Mouse (Mus musculus) spleen, postnatal 14 days (tissue): ENCODE results near the gene Car5b.

Experiments used
- DNase-seq, 2 experiments: peaks; one replicate each; pipeline ENCODE4 v3.0.0; 2021 to 2022; ENCODE audit warnings: low spot score in 2 of 2

Car5b gene

GRCm38 (mm10) chrX:164027607-164028289 lies at the start of gene Car5b:
Car5b (minus strand) TSS chrX:164027997.
- DNase-seq = peak; percentile 58 to 76

GRCm38 (mm10) chrX:164076040-164076775 lies 48.4 kb upstream of the Car5b start, which contains the start of gene Siah1b:
Siah1b (minus strand) TSS chrX:164076493.
- DNase-seq = peak; percentile 80 to 86

GRCm38 (mm10) chrX:164068968-164069367 lies 41.2 kb upstream of the Car5b start:
- DNase-seq = no peak

GRCm38 (mm10) chrX:164066185-164066584 lies 38.4 kb upstream of the Car5b start:
- peak; percentile 13 to 56 for DNase-seq

GRCm38 (mm10) chrX:164059070-164059469 lies 31.3 kb upstream of the Car5b start:
- no peak for DNase-seq

GRCm38 (mm10) chrX:164058523-164058922 lies 30.7 kb upstream of the Car5b start:
- DNase-seq = no peak

- DNase-seq = no peak
Observed at GRCm38 (mm10) chrX:164055726-164056125, 27.9 kb upstream of the Car5b start.

- no peak for DNase-seq
Observed at GRCm38 (mm10) chrX:164046736-164047135, 18.9 kb upstream of the Car5b start.

GRCm38 (mm10) chrX:164042069-164042468 lies 14.3 kb upstream of the Car5b start:
- no peak for DNase-seq

GRCm38 (mm10) chrX:164038882-164039281 lies 11.1 kb upstream of the Car5b start:
- no peak for DNase-seq

- DNase-seq = no peak
Observed at GRCm38 (mm10) chrX:164035931-164036330, 8.1 kb upstream of the Car5b start.

- DNase-seq = no peak
Observed at GRCm38 (mm10) chrX:164035401-164035800, 7.6 kb upstream of the Car5b start.

GRCm38 (mm10) chrX:164032526-164032925 lies 4.7 kb upstream of the Car5b start:
- no peak for DNase-seq

- DNase-seq = no peak
Observed at GRCm38 (mm10) chrX:164015636-164016035, 12.2 kb downstream of the Car5b start.

GRCm38 (mm10) chrX:164014956-164015355 lies 12.8 kb downstream of the Car5b start:
- no peak for DNase-seq

- no peak for DNase-seq
Observed at GRCm38 (mm10) chrX:164013318-164013717, 14.5 kb downstream of the Car5b start.

- DNase-seq = no peak
Observed at GRCm38 (mm10) chrX:164004809-164005208, 23.0 kb downstream of the Car5b start.

GRCm38 (mm10) chrX:163999848-164000247 lies 27.9 kb downstream of the Car5b start:
- no peak for DNase-seq

- DNase-seq = no peak
Observed at GRCm38 (mm10) chrX:163996754-163997153, 31.0 kb downstream of the Car5b start.

- no peak for DNase-seq
Observed at GRCm38 (mm10) chrX:163987718-163988374, 40.0 kb downstream of the Car5b start.

GRCm38 (mm10) chrX:163982129-163982528 lies 45.7 kb downstream of the Car5b start:
- no peak for DNase-seq

GRCm38 (mm10) chrX:163981500-163981899 lies 46.3 kb downstream of the Car5b start:
- DNase-seq = no peak

GRCm38 (mm10) chrX:163981092-163981491 lies 46.7 kb downstream of the Car5b start:
- DNase-seq = no peak
